Comparison of ENCODE assay signal across 9 mouse cellular contexts in genomic region chr8:123806374-123806935, GRCm38 (mm10). TPM values are rescaled to one million over a fixed set of nuclear protein-coding genes. Genes with fewer than 3 reads are reported as not detected.
A peak's percentile ranks its signal among the peaks of the same experiment; 100 is the strongest.
DNase-seq lines count a peak whose midpoint lies in the region; ATAC-seq and TF ChIP-seq lines count a peak whose summit lies in the region.
"Had no signal": no experiment of that assay in that cellular context is flagged by ENCODE, and none has a peak within 500 bp of the region (broad histone marks: within the 10 kb centered on the region; RNA-seq: fewer than 3 reads in every experiment).

No protein-coding gene starts in this region.

- DNase-seq in embryo, embryonic 11 days, result peak; percentile 51
- DNase-seq in embryo, embryonic 9.5 days (ENCODE audit: extremely low spot score), result no peak
- DNase-seq in limb, embryonic 14.5 days (ENCODE audit: low spot score), result no peak
- DNase-seq in left cerebral cortex, postnatal 4 days, result no peak
- no peak for DNase-seq in adrenal gland, postnatal 10 days
- no peak for DNase-seq in ovary, postnatal 14 days (ENCODE audit: low spot score)

- H3K27ac ChIP-seq in limb, embryonic 14.5 days (replicated peaks; ENCODE audit: low read depth, low read length), result peak overlapping the region; percentile 70

- H3K4me1 ChIP-seq in E14TG2a.4 (replicated peaks; ENCODE audit: low read depth, low read length), result peaks cover 59% of the 10 kb centered on the region
- peaks cover 14% of the 10 kb centered on the region for H3K4me1 ChIP-seq in limb, embryonic 14.5 days (ENCODE audit: control insufficient read depth, insufficient read depth, low read length)

- no peaks in the 10 kb centered on the region for H3K27me3 ChIP-seq in E14TG2a.4 (ENCODE audit: insufficient read depth, low read length)
- H3K27me3 ChIP-seq in limb, embryonic 14.5 days (ENCODE audit: control insufficient read depth, insufficient read depth, low read length), result no peaks in the 10 kb centered on the region

- peak overlapping the region; percentile 78 for H3K9ac ChIP-seq in limb, embryonic 14.5 days (ENCODE audit: low read depth, low read length, severe bottlenecking)

- no peak for TF ChIP-seq POLR2A in limb, embryonic 14.5 days (IDR thresholded peaks at IDR 0.05; ENCODE audit: borderline replicate concordance, extremely low read depth, insufficient read depth, insufficient read length)

- H3K9me3 ChIP-seq in E14TG2a.4 (ENCODE audit: low read length), result no peaks in the 10 kb centered on the region
- H3K9me3 ChIP-seq in limb, embryonic 14.5 days (ENCODE audit: control insufficient read depth, low read length), result no peaks in the 10 kb centered on the region

- intact Hi-C loops in left cerebral cortex, postnatal 4 days (cut with DNase I), result no loop called here

- TF ChIP-seq CTCF in E14TG2a.4 (conservative IDR thresholded peaks at IDR 0.05; ENCODE audit: low read length), result no peak

- peaks cover 25% of the 10 kb centered on the region for H3K36me3 ChIP-seq in E14TG2a.4 (ENCODE audit: insufficient read depth, low read length)
- no peaks in the 10 kb centered on the region; the same call in 1 of the 2 replicates for H3K36me3 ChIP-seq in limb, embryonic 14.5 days (ENCODE audit: control insufficient read depth, insufficient read depth, low read length)

- H3K4me3 ChIP-seq in E14TG2a.4 (replicated peaks; ENCODE audit: low read length), result peak overlapping the region; percentile 92
- peak overlapping the region; percentile 92 for H3K4me3 ChIP-seq in limb, embryonic 14.5 days (replicated peaks; ENCODE audit: low read length)

- 0 out of 2 replicates have a peak, but pooled peaks have one; percentile 26 for ATAC-seq in erythroid progenitor cell, adult 5-6 weeks (replicated peaks; ENCODE audit: low FRiP score, poor library complexity, severe bottlenecking)
- no peak for ATAC-seq in limb, embryonic 14.5 days (ENCODE audit: low FRiP score, low read depth)

- 5% methylated on average over 12 of the region's 12 CpGs for WGBS in limb, embryonic 14.5 days

- H3K4me2 ChIP-seq in limb, embryonic 14.5 days (replicated peaks; ENCODE audit: low read depth, low read length, severe bottlenecking), result peak overlapping the region; percentile 82

RNA-seq across cellular contexts. Expression of gene Rab4a, which starts 0.7 kb away (rescaled TPM):
- 1.7 and 3.6 TPM in 2 replicates for total RNA-seq in erythroid progenitor cell, adult 5-6 weeks (2015; ENCODE audit: low replicate concordance)
- 3.3 TPM in 1 of 2 replicates, not detected in the other for total RNA-seq in erythroid progenitor cell, adult 5-6 weeks (2017; ENCODE audit: low replicate concordance)
- polyA plus RNA-seq in limb, embryonic 14.5 days (2012; rRNA removed), result 29.4 and 29.5 TPM in 2 replicates
- 45.1 and 45.5 TPM in 2 replicates for polyA plus RNA-seq in limb, embryonic 14.5 days (2014; fragmentation: Nextera tagmentation; extraction: Ambion mirVana)
- 10 to 100 TPM; 61.7 to 68.4 TPM for total RNA-seq in left cerebral cortex, postnatal 4 days (2021)
- total RNA-seq in adrenal gland, postnatal 10 days (2021), result 10 to 100 TPM; 19.6 to 21.3 TPM
- total RNA-seq: CH12.LX had no signal

RNA-seq across cellular contexts. Expression of gene Ccsap, which starts 53.6 kb away (rescaled TPM):
- total RNA-seq in erythroid progenitor cell, adult 5-6 weeks (2015; ENCODE audit: low replicate concordance), result 28.1 and 31.4 TPM in 2 replicates
- 35.5 and 42.4 TPM in 2 replicates for total RNA-seq in erythroid progenitor cell, adult 5-6 weeks (2017; ENCODE audit: low replicate concordance)
- 4.6 and 4.9 TPM in 2 replicates for polyA plus RNA-seq in limb, embryonic 14.5 days (2012; rRNA removed)
- polyA plus RNA-seq in limb, embryonic 14.5 days (2014; fragmentation: Nextera tagmentation; extraction: Ambion mirVana), result 3.7 and 4.2 TPM in 2 replicates
- total RNA-seq in left cerebral cortex, postnatal 4 days (2021), result 10 to 100 TPM; 21.5 to 25.8 TPM
- total RNA-seq in adrenal gland, postnatal 10 days (2021), result 1 to 10 TPM; 3.5 to 4.8 TPM

Comparison
In these comparisons a context has a peak if more than half of its experiments do, and no peak if none do; other contexts are left out.
1. RNA of gene Rab4a, which starts 0.7 kb away (total RNA-seq): 61.7 to 68.4 TPM in left cerebral cortex, postnatal 4 days and 19.6 to 21.3 TPM in adrenal gland, postnatal 10 days; 1.7 to 3.6 TPM in erythroid progenitor cell, adult 5-6 weeks; every median in the first group is over 4 times any median in the second.